15 mouse cellular contexts compared by ENCODE assay signal in genomic region chr11:56641716-56642115, GRCm38 (mm10).
"Had no signal": no experiment of that assay in that cellular context is flagged by ENCODE, and none has a peak within 500 bp of the region (broad histone marks: within the 10 kb centered on the region; RNA-seq: fewer than 3 reads in every experiment).

No protein-coding gene starts in this region.

- H3K4me1 ChIP-seq: stomach, embryonic 15.5 days had no signal

- H3K4me2 ChIP-seq: neural tube, embryonic 15.5 days; stomach, embryonic 15.5 days had no signal

- H3K36me3 ChIP-seq: neural tube, embryonic 15.5 days; stomach, embryonic 15.5 days had no signal

- H3K9me3 ChIP-seq: neural tube, embryonic 15.5 days; stomach, embryonic 15.5 days had no signal

- H3K27ac ChIP-seq: neural tube, embryonic 15.5 days; stomach, embryonic 15.5 days; stomach, postnatal 0 days had no signal

- DNase-seq: retina, postnatal 1 day; right cerebral cortex, adult 18-20 months; right cerebral cortex, postnatal 14 days; right cerebral cortex, postnatal 25 days; right cerebral cortex, postnatal 4 days; spleen, adult 18-20 months; thymus, adult 18-20 months; thymus, adult 2 months; thymus, postnatal 14 days; thymus, postnatal 25 days; thymus, postnatal 36 days; thymus, postnatal 4 days had no signal

- H3K27me3 ChIP-seq: neural tube, embryonic 15.5 days; stomach, embryonic 15.5 days had no signal

- H3K9ac ChIP-seq: neural tube, embryonic 15.5 days; stomach, embryonic 15.5 days had no signal

- H3K4me3 ChIP-seq: neural tube, embryonic 15.5 days; stomach, embryonic 15.5 days had no signal
